Mouse (Mus musculus) hindbrain, embryonic 13.5 days (tissue): Measurements from ENCODE around the gene Trmt5. TPM values are rescaled to one million over a fixed set of nuclear protein-coding genes. Genes with fewer than 3 reads are reported as not detected.

Experiments used
- ATAC-seq: fragments of 200-750 bp; cut with Nextera tagmentation; 2 replicates; pipeline ENCODE4 v1.8.0; 2017; ENCODE audit warnings: moderate TSS enrichment; ENCODE audit not compliant: low FRiP score
- H3K27ac ChIP-seq: fragments of 300-500 bp; sonication (generic); 2 replicates; pipeline ENCODE4 v1.5.1; 2015; ENCODE audit warnings: inconsistent platforms, mild to moderate bottlenecking, moderate library complexity
- H3K27me3 ChIP-seq: fragments of 300-500 bp; sonication (generic); 2 replicates; pipeline ENCODE4 v1.6.1; 2015; ENCODE audit warnings: mild to moderate bottlenecking, inconsistent platforms
- H3K36me3 ChIP-seq: fragments of 300-500 bp; sonication (generic); 2 replicates; pipeline ENCODE4 v1.6.1; 2015; ENCODE audit warnings: mild to moderate bottlenecking, inconsistent platforms
- H3K4me1 ChIP-seq: fragments of 300-500 bp; sonication (generic); replicated peaks from 2 replicates; pipeline ENCODE4 v1.6.1; 2015; ENCODE audit warnings: inconsistent platforms
- H3K4me2 ChIP-seq: fragments of 300-500 bp; sonication (generic); 2 replicates; pipeline ENCODE4 v1.6.1; 2015; ENCODE audit warnings: inconsistent platforms, mild to moderate bottlenecking, moderate library complexity
- H3K4me3 ChIP-seq: fragments of 300-500 bp; sonication (generic); 2 replicates; pipeline ENCODE4 v1.5.1; 2015; ENCODE audit warnings: mild to moderate bottlenecking, inconsistent platforms
- H3K9ac ChIP-seq: fragments of 300-500 bp; sonication (generic); 2 replicates; pipeline ENCODE4 v1.6.1; 2015; ENCODE audit warnings: mild to moderate bottlenecking, inconsistent platforms
- H3K9me3 ChIP-seq: fragments of 300-500 bp; sonication (generic); 2 replicates; pipeline ENCODE4 v1.6.1; 2016; ENCODE audit warnings: inconsistent platforms
- WGBS: fragments of 180-500 bp; shearing (Covaris S2); methylation state at CpG from one replicate; pipeline ENCODE4 v1.1.7; 2015; 5-methylcytosine and 5-hydroxymethylcytosine counted together
- polyA plus RNA-seq: library from polyadenylated mRNA; unstranded; fragments of >200 nt; fragmentation: Nextera tagmentation; extraction: Ambion mirVana; gene quantifications from 2 replicates; pipeline ENCODE4 v1.2.1, GENCODE M21; 2015

Gene Trmt5
- polyA plus RNA-seq, 1 experiment from 2014 or later = 12.9 TPM

DNA sequence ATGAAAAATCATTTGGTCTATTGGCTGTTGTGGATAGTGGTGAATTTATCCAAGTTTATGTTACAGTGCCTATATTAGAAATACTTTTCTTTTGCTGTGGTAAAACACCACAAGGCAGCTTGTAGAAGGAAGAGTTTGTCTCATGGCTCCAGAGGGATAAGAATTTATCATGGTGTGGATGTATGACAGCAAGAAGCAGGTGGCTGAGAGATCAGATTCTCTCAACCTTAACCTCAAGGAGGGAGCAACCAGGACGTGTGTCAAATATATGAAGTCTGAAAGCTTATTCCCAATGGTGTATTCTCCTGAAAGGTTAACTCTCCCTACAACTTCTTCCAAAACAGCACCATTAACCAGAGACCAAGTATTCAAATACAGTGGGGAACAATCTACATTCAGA lies 19.9 kb downstream of the Trmt5 start:
- ATAC-seq = no peak
- Histone ChIP-seq H3K27ac (no peak overlapping the region), H3K4me1 (no peaks in the 10 kb centered on the region), H3K4me3 (no peak overlapping the region), H3K9me3 (0 out of 2 replicates have a peak, but pooled peaks cover 4% of the 10 kb centered on the region), H3K9ac (no peak overlapping the region), H3K4me2 (no peak overlapping the region), H3K27me3 (no peaks in the 10 kb centered on the region), H3K36me3 (no peaks in the 10 kb centered on the region)
- 87% methylated on average over 1 of the region's 1 CpGs for WGBS

GRCm38 (mm10) chr12:73265381-73265978 lies 21.0 kb downstream of the Trmt5 start:
- Histone ChIP-seq H3K27me3 (no peaks in the 10 kb centered on the region), H3K9me3 (0 out of 2 replicates have a peak, but pooled peaks cover 4% of the 10 kb centered on the region), H3K9ac (no peak overlapping the region), H3K36me3 (no peaks in the 10 kb centered on the region), H3K4me3 (no peak overlapping the region), H3K4me2 (no peak overlapping the region), H3K27ac (no peak overlapping the region), H3K4me1 (no peaks in the 10 kb centered on the region)
- 74% methylated on average over 3 of the region's 3 CpGs for WGBS
- no peak for ATAC-seq

GRCm38 (mm10) chr12:73260339-73260738 lies 26.2 kb downstream of the Trmt5 start:
- no peak overlapping the region for H3K27ac ChIP-seq
- no peak overlapping the region for H3K4me3 ChIP-seq
- no peaks in the 10 kb centered on the region for H3K36me3 ChIP-seq
- no peak for ATAC-seq
- no peaks in the 10 kb centered on the region for H3K27me3 ChIP-seq
- H3K4me1 ChIP-seq = no peaks in the 10 kb centered on the region
- H3K9me3 ChIP-seq = 0 out of 2 replicates have a peak, but pooled peaks cover 4% of the 10 kb centered on the region
- WGBS = 96% methylated on average over 1 of the region's 1 CpGs
- no peak overlapping the region for H3K9ac ChIP-seq
- H3K4me2 ChIP-seq = no peak overlapping the region

- Histone ChIP-seq H3K36me3 (no peaks in the 10 kb centered on the region), H3K4me1 (no peaks in the 10 kb centered on the region), H3K9ac (no peak overlapping the region), H3K27ac (no peak overlapping the region), H3K27me3 (no peaks in the 10 kb centered on the region), H3K4me3 (no peak overlapping the region), H3K9me3 (0 out of 2 replicates have a peak, but pooled peaks cover 4% of the 10 kb centered on the region), H3K4me2 (no peak overlapping the region)
- no peak for ATAC-seq
- WGBS = 96% methylated on average over 6 of the region's 6 CpGs
Measured at GRCm38 (mm10) chr12:73259269-73259668, 27.2 kb downstream of the Trmt5 start.

DNA sequence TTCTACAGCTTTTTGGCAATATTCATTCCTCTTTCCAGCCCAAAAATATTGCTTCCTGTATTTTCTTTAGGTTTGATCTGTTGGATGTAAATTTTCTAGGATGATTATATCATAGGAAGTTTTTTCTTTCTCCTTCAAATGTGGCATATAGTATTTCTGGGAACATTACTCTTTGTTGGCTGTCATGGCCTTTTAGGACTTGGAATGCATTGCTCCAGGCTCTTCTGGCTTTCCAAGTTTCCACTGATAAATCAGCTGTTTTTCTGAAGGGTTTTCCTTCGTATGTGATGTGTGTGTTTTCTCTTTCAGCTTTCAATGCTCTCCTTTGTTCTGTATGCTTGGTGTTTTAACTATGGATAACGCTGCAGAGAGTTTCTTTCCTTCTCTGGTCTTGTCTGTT lies 31.5 kb downstream of the Trmt5 start:
- Histone ChIP-seq H3K36me3 (no peaks in the 10 kb centered on the region), H3K27me3 (no peaks in the 10 kb centered on the region), H3K4me3 (no peak overlapping the region), H3K4me2 (no peak overlapping the region), H3K27ac (no peak overlapping the region), H3K9ac (no peak overlapping the region), H3K9me3 (no peaks in the 10 kb centered on the region), H3K4me1 (no peaks in the 10 kb centered on the region)
- WGBS = 68% methylated on average over 2 of the region's 2 CpGs
- ATAC-seq = no peak

DNA sequence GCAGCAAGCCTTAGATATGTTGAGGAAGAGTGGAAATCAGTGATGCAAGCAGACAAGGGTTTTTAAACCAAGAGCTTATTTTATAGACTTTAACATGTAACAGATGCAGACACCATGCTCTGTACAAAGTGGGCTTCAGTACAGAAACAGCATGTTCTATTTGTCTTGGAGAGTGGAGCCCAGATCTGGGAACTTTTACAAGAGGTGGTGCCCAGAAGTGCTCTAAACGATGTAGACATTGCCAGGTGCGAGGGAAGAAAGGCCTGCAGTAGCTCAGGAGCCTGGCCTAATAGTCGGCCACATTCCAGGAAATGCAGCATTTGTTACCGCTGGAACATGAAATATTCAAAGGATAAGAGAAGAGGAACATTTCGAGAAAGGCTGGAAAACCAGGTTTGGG lies 40.8 kb downstream of the Trmt5 start:
- H3K9me3 ChIP-seq = no peaks in the 10 kb centered on the region
- H3K4me2 ChIP-seq = no peak overlapping the region
- no peak overlapping the region for H3K27ac ChIP-seq
- H3K27me3 ChIP-seq = no peaks in the 10 kb centered on the region
- no peak overlapping the region for H3K9ac ChIP-seq
- no peak overlapping the region for H3K4me3 ChIP-seq
- H3K4me1 ChIP-seq = peaks cover 4% of the 10 kb centered on the region; the same call in 1 of the 2 replicates
- 84% methylated on average over 5 of the region's 5 CpGs for WGBS
- no peak for ATAC-seq
- H3K36me3 ChIP-seq = no peaks in the 10 kb centered on the region

- H3K9me3 ChIP-seq = no peaks in the 10 kb centered on the region
- no peak overlapping the region for H3K4me3 ChIP-seq
- peak overlapping the region; percentile 58 for H3K27ac ChIP-seq
- H3K9ac ChIP-seq = no peak overlapping the region
- H3K4me2 ChIP-seq = no peak overlapping the region
- H3K36me3 ChIP-seq = no peaks in the 10 kb centered on the region
- 35% methylated on average over 10 of the region's 10 CpGs for WGBS
- H3K27me3 ChIP-seq = no peaks in the 10 kb centered on the region
- peaks cover 4% of the 10 kb centered on the region; the same call in 1 of the 2 replicates for H3K4me1 ChIP-seq
- ATAC-seq = peak; percentile 59; the same call in 1 of the 2 replicates
Measured at GRCm38 (mm10) chr12:73241960-73242359, 44.5 kb downstream of the Trmt5 start.

DNA sequence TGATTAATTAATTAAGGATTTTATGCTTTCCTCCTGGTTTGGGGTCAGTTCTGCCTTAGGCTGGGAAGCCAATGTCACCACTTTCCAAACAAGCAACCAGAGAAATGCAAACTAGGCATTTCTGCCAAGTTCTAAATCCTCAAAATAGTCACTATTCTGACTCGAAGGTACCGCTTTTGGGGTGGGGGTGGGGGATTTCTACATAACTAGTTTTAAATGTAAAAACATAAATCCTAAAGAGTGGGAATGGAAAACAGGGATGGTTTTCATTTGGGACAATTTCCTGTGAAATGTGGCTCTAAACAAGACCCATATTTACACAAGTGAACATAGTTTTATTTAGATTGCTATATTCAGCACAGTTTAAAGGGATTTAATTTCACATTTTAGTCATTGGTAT lies 53.9 kb downstream of the Trmt5 start:
- Histone ChIP-seq H3K9me3 (no peaks in the 10 kb centered on the region), H3K36me3 (no peaks in the 10 kb centered on the region), H3K27ac (no peak overlapping the region), H3K4me3 (no peak overlapping the region), H3K27me3 (no peaks in the 10 kb centered on the region), H3K4me1 (no peaks in the 10 kb centered on the region), H3K4me2 (no peak overlapping the region), H3K9ac (no peak overlapping the region)
- no peak for ATAC-seq
- WGBS = 88% methylated on average over 2 of the region's 2 CpGs

DNA sequence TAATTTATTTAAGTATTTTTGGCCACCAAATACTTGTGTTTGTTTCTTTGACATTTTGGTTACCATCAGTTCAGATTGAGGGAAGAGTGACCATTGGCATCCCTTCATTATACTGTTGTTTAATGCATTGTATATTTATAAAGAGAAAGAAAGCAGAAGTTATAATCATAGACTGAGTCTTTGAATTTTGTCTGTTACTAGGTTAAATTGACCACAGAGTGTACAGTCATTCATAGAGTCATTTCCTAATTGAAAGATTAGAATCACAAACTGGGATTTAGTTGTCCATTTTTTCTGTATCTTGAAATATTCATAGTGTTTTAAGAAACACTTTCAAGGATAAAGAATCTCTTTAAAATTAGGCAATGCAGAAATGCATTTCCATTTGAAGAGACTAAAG lies 55.0 kb downstream of the Trmt5 start:
- H3K36me3 ChIP-seq = no peaks in the 10 kb centered on the region

GRCm38 (mm10) chr12:73230196-73230595 lies 56.3 kb downstream of the Trmt5 start:
- ATAC-seq = no peak
- Histone ChIP-seq H3K27me3 (no peaks in the 10 kb centered on the region), H3K27ac (no peak overlapping the region), H3K9ac (no peak overlapping the region), H3K4me2 (no peak overlapping the region), H3K4me1 (no peaks in the 10 kb centered on the region), H3K36me3 (no peaks in the 10 kb centered on the region), H3K4me3 (no peak overlapping the region), H3K9me3 (no peaks in the 10 kb centered on the region)

More for the DNA sequence above, 55.0 kb downstream of the Trmt5 start:
- no peaks in the 10 kb centered on the region for H3K9me3 ChIP-seq
- H3K27ac ChIP-seq = no peak overlapping the region
- H3K4me3 ChIP-seq = no peak overlapping the region
- H3K4me1 ChIP-seq = no peaks in the 10 kb centered on the region
- H3K4me2 ChIP-seq = no peak overlapping the region
- no peaks in the 10 kb centered on the region for H3K27me3 ChIP-seq
- H3K9ac ChIP-seq = no peak overlapping the region
- ATAC-seq = no peak

Other genes starting within 250 kb of the Trmt5 start
- 2.6 and 5.7 TPM in 2 replicates for gene Six1, start 232.8 kb downstream of the Trmt5 start, polyA plus RNA-seq
- gene Six4, start 173.3 kb downstream of the Trmt5 start, polyA plus RNA-seq = 0.69 and 1.0 TPM in 2 replicates
- 20.1 and 21.1 TPM in 2 replicates for gene Mnat1, start 163.0 kb downstream of the Trmt5 start, polyA plus RNA-seq
- 10.9 and 14.3 TPM in 2 replicates for gene Slc38a6, start 69 bp upstream of the Trmt5 start, polyA plus RNA-seq